Mouse (Mus musculus): ENCODE measurements at regions not wholly inside any gene's neighbourhood (a gene's known extent, or its start where the extent isn't known, plus 50 kb on each side); places are given as distances from the start of the nearest gene placed in this dataset.

GRCm38 (mm10) chr15:24993325-24993673 is 420.3 kb downstream of the Basp1 start:
- TF ChIP-seq CHD2 (IDR thresholded peaks at IDR 0.05; ENCODE audit: low read depth, low read length) (no peak), ZC3H11A (IDR thresholded peaks at IDR 0.05; ENCODE audit: borderline replicate concordance, low read depth, low read length) (no peak)
